Mouse (Mus musculus): ENCODE data around the gene Ppp1r12a.
"Not testable (repeated sequence)": the region's sequence is repeated elsewhere in the genome, so short reads cannot be mapped to it uniquely, and the experiment has no call there.

- not testable (repeated sequence) for TF ChIP-seq EP300, CTCF (IDR thresholded peaks at IDR 0.05)
Measured at GRCm38 (mm10) chr10:108281099-108281498, 119.1 kb downstream of the Ppp1r12a start.
